Mouse (Mus musculus) spleen, adult 18-20 months (tissue): ENCODE results near the gene Cd33.

Experiments
- DNase-seq, 2 experiments: peaks; one replicate each; pipeline ENCODE4 v3.0.0; 2022; ENCODE audit warnings: mixed read lengths in 2 of 2

The Cd33 gene

DNA sequence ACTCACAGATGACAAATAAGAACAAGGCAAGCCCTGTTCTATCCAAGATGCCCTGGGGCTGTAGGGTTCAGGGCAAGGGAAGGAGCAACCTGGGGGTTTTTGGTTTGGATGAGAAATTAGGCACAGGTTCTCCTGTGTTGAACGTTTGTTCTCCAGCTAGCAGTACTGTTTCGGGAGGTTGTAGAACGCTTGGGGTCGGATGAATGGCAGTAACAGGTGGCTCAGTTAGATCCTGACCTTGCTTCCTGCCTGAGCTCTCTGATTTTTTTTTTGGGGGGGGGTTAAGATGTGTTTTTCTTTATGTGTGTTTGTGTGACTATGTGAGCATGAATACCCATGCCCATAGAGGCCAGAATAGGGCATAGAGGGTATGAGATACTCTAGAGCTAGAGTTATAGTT is 31.7 kb downstream of the Cd33 start:
- DNase-seq = no peak

DNA sequence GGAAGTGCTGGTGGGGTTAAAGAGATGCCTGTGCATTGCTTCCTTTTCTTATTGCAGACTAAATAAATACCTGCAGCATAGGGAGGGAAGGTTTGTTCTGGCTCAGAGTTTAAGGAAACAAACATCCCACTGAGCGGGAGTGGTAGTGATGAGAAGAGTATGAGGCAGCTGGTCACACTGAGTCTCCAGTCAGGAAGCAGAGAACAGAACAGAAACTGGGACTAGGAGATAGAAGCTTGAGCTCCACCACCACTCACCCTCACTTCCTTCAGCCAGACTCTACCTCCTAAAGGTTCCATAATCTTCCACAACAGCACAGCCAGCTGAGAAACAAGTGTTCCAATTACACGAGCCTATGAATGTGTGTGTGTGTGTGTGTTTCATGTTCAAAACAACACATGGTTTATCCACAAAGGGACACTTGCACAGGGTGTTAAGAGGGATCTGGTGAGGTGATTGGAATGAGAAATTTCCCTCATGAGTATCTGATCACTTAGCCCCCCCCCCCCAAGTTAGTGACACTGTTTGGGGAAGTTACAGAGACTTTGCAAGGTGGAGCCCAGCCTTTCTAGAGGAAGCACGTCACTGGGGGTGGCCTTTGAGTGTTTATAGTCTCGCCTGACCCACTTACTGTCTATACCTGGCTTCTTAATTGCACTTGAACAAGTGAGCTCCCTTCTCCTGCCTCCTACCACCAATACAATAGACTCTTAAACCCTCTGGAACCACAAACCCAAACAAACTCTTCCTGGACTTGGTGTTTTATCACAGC is 32.3 kb downstream of the Cd33 start:
- DNase-seq = no peak

DNA sequence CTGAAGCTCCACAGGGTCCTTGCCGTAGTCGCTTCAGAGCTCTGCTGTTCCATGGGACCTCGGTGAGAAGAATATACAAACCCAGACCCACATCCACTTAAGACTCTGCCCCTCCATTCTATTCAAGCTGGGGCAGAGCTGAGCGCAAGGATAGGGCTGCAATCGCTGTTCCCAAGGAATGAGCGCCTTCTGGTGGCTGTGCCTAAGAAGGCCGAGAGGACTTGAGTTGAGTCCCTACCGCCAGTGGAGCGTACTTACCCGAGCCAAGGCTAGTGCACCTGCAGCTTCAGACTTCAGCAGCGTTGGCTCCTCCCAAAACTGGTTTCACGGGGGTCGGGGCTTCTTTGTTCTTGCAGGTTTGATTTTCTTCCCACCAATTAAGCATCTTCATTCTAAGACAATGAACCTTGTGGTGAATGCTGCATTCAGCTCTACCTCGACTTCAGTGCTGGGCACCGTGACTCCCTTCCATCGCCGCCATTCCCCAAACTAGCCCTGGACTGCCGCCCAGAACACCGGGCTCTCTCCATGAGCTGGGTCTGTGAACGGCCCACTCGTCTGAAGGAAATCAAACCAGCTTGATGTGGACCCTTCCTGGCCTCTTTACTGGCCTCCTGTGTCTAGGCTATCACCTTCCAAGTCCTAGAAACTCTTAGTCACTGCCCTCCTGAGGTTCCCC is 48.7 kb downstream of the Cd33 start:
- DNase-seq = peak in 1 of 2 experiments; percentile 18

DNA sequence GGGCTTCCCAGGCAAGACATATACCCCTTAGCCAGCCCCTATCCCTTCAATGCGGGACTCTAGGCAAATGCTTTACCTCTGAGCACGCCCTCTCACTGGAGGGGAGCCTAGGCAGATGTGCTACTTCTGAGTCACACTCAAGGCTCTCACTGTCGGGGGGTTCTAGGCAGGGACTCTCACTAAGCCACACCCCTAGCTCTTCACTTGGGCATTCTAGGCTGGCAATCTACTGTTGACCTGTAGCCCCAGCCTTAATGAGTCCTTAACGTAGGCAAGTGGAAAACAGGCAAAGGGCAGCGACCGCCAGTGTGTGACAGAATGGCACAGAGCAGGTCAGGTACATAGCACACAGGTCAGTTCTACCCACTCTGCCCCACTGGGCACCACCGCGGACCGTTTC is 53.4 kb downstream of the Cd33 start:
- DNase-seq = no peak

DNA sequence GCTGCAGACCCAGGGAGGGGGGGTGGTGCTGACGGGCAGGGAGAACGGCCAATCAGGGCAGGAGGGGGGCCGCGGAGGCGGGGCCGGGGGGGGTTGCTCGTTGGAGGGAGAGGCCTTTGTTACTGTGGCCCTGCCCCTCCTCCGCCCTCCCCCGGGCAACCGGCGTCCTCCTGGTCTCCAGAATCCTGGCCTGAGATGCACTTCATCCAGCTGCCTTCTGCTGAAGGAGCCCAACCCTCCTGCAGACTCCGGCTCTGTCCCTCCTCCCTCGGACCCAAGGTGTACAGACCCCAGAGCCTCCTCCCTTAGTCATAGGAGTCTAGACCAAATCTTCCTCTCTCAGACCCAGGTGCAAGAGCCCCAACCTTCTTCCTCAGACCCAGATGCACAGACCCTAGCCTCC is 54.0 kb downstream of the Cd33 start:
- no peak for DNase-seq

DNA sequence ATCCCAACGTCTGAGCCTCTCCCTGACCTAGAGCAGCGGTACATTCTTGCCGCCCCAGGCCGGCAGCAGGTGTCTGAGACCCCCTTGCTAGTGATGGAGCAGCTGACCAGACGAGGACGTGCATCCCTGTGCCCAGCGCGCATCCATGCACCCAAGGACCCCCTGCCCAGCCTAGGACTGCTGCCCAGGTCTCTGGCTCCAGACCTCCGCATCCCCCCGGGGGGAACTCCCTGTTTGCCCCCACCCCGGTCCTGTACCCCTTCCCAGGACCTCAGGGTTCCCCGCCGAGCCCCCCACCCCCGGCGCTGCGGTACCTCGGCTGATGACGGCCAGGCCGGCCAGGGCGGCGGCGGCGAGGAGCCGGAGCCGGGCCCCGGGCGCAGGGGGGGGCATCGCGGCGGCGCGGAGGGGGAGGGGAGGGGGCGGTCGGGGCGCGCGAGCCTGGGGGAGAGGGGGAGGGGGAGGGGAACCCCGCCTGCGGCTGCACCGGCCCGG is 54.5 kb downstream of the Cd33 start, which contains the start of gene Iglon5:
Gene Iglon5 (minus strand): TSS at position 445 of the 495 bp plus-strand sequence.
- DNase-seq = no peak

DNA sequence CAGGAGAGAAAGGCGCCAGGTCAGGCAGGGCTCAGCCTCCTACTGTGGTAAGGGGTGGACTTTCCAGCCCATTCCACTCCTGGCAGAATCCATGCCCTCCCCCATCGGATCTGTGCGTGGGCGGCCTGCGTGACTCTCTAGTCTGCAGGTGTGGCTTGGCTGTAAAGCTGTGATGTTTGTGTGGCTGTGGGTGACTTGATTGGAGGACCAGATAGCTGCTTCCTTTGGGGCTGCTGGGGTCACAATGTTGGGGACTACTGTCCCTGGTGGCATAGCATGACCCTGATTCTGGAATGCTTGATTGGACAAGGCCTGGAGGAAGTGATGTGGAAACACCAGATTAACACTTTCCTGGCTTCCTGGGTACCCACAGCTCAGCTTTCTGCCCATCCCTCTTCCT is 55.6 kb downstream of the Cd33 start:
- no peak for DNase-seq

DNA sequence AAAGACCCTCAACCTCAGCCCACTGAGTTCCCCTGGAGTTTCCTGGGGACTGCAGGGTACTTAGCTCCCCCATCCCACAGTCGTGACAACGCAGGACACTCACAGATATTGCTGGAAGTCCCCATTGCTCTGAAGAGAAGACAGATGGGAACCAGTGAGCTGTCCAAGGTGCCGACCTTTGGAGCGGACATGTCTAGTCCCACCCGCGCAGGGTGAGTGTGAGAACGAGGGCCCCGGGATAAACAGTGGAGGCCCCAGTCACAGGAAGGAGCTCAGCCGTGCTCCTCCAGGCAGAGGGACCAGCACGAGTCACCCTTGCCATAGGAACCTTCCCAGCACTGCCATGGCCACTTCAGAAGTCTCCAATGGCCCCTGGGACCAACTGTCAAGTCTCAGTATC is 61.0 kb downstream of the Cd33 start:
- no peak for DNase-seq

DNA sequence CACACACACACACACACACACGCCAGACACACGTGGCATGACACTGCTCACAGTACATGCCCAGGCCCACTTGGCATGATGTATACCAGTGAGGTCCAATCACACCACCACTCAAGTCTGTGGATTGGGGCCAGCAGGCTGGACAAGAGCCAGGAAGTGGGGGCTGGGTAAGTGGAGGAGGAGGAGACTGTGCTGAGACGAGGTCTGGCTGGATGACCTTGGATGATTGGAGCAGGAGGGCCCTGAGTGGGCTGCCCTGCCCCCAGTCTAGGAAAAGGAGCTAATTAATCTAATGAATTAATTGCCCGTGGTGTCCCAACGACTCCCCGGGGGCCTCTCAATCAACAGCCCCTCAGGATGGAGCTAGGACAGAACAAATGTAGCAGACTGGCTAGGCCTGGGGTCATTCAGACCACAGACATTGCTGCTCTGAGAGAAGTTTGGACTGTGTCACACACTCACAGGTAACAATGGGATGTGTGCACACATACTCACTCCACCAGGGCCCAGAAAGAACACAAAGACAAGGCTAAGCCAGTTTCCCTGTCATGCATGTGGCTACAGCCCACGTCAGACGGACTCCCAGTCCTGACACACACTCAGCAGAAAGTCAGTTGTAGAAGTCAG is 62.0 kb downstream of the Cd33 start:
- DNase-seq = no peak

DNA sequence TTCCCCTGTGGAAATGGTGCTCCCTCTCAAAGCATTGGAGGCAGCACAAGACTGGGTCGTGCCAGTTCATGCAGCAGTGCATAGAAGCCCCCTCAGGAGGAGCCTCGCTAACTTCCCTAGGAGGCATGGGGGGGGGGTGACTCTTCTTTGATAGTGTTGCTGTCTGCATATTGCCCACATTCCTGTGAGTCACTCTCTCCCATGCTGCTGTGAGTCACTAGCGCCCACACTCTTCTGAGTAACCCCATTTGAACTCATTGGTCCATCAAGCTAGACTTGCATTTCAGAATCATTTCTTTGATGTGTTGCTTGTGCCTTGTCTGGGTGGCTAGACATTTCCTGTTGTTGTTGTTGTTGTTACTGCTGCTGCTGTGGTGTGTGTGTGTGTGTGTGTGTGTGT is 63.0 kb downstream of the Cd33 start:
- DNase-seq = no peak

DNA sequence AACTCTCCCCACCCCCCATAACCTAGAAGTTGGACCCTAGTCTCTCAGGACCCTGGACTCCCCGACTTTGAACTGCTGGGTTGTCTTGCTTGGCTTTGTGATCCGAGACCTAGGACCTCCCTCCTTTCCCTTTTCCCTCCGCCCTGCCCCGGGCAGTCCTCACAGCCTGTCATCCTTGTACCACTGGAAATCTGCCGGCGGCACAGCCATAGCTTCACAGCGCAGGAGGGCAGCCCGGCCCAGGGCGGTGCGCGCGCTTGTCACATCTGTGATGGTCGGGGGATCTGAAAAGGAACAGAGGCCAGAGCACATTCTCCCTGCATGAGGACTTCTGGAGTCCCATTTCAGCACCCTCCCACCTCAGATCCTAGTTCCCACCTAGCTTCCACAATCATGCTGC is 67.9 kb downstream of the Cd33 start:
- no peak for DNase-seq

DNA sequence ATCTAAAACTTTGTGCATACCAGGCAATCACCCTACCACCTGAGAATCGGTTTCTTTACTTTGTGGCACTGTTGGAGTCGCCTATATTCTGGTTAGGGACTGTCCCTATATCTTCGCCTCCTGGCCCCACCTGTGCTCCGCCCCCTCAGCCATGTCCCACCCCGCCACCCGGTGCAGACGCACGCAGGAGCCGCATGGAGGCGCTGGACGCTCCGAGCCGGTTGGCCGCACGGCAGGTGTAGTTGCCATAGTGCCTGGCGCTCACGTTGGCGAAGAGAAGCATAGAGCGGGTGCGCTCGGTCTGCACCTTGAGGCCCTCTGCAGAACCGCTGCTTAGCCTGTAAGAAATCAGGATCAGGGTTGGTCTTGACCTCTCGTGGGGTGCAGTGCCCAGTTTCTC is 68.5 kb downstream of the Cd33 start:
- peak in 1 of 2 experiments; percentile 29 for DNase-seq
